Mouse (Mus musculus): Measurements from ENCODE around the gene Cyb561a3.
"Not testable (repeated sequence)": the region's sequence is repeated elsewhere in the genome, so short reads cannot be mapped to it uniquely, and the experiment has no call there.

Cyb561a3 gene

GRCm38 (mm10) chr19:10576690-10577561, at the start of gene Cyb561a3, which contains the start of gene Tmem138:
Gene Cyb561a3 (plus strand): TSS chr19:10577172.
Gene Tmem138 (minus strand): TSS chr19:10577362.
- peak; percentile 94 to 95 for DNase-seq

- DNase-seq: no peak
Observed at GRCm38 (mm10) chr19:10530082-10530481, 46.9 kb upstream of the Cyb561a3 start.

GRCm38 (mm10) chr19:10539454-10539853, 37.5 kb upstream of the Cyb561a3 start:
- no peak for DNase-seq

- DNase-seq: peak; percentile 85 to 90
Observed at GRCm38 (mm10) chr19:10555624-10556510, 21.1 kb upstream of the Cyb561a3 start, which contains the start of gene Tmem216. Gene Tmem216 (minus strand): TSS chr19:10556238.

GRCm38 (mm10) chr19:10557001-10557400, 20.0 kb upstream of the Cyb561a3 start:
- DNase-seq: no peak

GRCm38 (mm10) chr19:10557430-10557829, 19.5 kb upstream of the Cyb561a3 start:
- no peak for DNase-seq

GRCm38 (mm10) chr19:10557837-10558375, 19.1 kb upstream of the Cyb561a3 start:
- not testable (repeated sequence) for DNase-seq

- DNase-seq: no peak
Observed at GRCm38 (mm10) chr19:10560108-10560507, 16.9 kb upstream of the Cyb561a3 start.

- DNase-seq: peak; percentile 17 to 24
Observed at GRCm38 (mm10) chr19:10561558-10562314, 15.2 kb upstream of the Cyb561a3 start.

- no peak for DNase-seq
Observed at GRCm38 (mm10) chr19:10562351-10562750, 14.6 kb upstream of the Cyb561a3 start.

- DNase-seq: no peak
Observed at GRCm38 (mm10) chr19:10564278-10564677, 12.7 kb upstream of the Cyb561a3 start.

GRCm38 (mm10) chr19:10565217-10565616, 11.8 kb upstream of the Cyb561a3 start:
- no peak for DNase-seq

- DNase-seq: no peak
Observed at GRCm38 (mm10) chr19:10569627-10570026, 7.3 kb upstream of the Cyb561a3 start.

- no peak for DNase-seq
Observed at GRCm38 (mm10) chr19:10580102-10580501, 3.1 kb downstream of the Cyb561a3 start.

GRCm38 (mm10) chr19:10580761-10581160, 3.8 kb downstream of the Cyb561a3 start:
- no peak for DNase-seq

GRCm38 (mm10) chr19:10581984-10582383, 5.0 kb downstream of the Cyb561a3 start:
- no peak for DNase-seq

- no peak for DNase-seq
Observed at GRCm38 (mm10) chr19:10583550-10584146, 6.7 kb downstream of the Cyb561a3 start.

GRCm38 (mm10) chr19:10585112-10585511, 8.1 kb downstream of the Cyb561a3 start:
- peak in 1 of 2 experiments; percentile 30 for DNase-seq

GRCm38 (mm10) chr19:10587231-10587630, 10.3 kb downstream of the Cyb561a3 start:
- DNase-seq: no peak

- DNase-seq: no peak
Observed at GRCm38 (mm10) chr19:10589127-10589857, 12.3 kb downstream of the Cyb561a3 start.

GRCm38 (mm10) chr19:10590301-10590700, 13.3 kb downstream of the Cyb561a3 start:
- no peak for DNase-seq
